Mouse (Mus musculus) hematopoietic multipotent progenitor cell, adult 10-12 weeks (in vitro differentiated cells): ENCODE data around the gene Cysltr2. TPM values are rescaled to one million over a fixed set of nuclear protein-coding genes. Genes with fewer than 3 reads are reported as not detected.

Experiments used
- polyA plus RNA-seq: library from polyadenylated mRNA; stranded (reverse); fragments of >175 nt; gene quantifications from 2 replicates; pipeline ENCODE4 v1.2.3, GENCODE M21; 2012; ENCODE audit warnings: low replicate concordance

Gene Cysltr2
- 2.7 and 3.4 TPM in 2 replicates for polyA plus RNA-seq

DNA sequence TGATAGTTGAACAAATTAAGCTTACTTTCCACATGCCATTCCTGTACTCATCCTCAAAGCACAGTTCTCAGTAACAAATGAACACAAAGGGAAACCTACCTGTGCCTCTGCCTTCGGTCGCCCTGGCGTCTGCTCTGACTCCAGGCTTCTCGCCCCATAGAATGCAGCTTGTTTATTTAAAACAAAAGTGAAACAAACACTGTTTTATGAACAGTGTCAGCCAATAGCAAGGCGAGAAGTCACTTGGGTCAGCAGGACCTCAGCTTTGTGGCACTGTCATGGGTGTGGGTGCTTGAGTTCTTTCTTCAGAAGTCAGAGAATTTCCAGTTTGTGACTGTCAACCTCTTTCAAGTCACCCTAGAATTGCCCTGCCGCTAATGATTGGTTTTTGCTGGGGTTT is at the start of gene Cysltr2:
Gene Cysltr2, minus strand, starts transcription at position 178 of the 400 bp plus-strand sequence.

Other genes with a start within 250 kb of the Cysltr2 start
- 11.5 and 16.8 TPM in 2 replicates for gene Rcbtb2, start 73.9 kb upstream of the Cysltr2 start, polyA plus RNA-seq
- gene Lpar6, start 188.8 kb upstream of the Cysltr2 start, polyA plus RNA-seq = 0.42 and 0.52 TPM in 2 replicates